ENCODE assay signal across 28 mouse cellular contexts in genomic region chr15:91171332-91171731, GRCm38 (mm10). TPM values are rescaled to one million over a fixed set of nuclear protein-coding genes. Genes with fewer than 3 reads are reported as not detected.
A peak's percentile ranks its signal among the peaks of the same experiment; 100 is the strongest.
DNase-seq lines count a peak whose midpoint lies in the region; ATAC-seq and TF ChIP-seq lines count a peak whose summit lies in the region.
"Had no signal": no experiment of that assay in that cellular context is flagged by ENCODE, and none has a peak within 500 bp of the region (broad histone marks: within the 10 kb centered on the region; RNA-seq: fewer than 3 reads in every experiment).

No protein-coding gene starts in this region.

- no peaks in the 10 kb centered on the region for H3K9me3 ChIP-seq in forebrain, embryonic 10.5 days
- no peaks in the 10 kb centered on the region for H3K9me3 ChIP-seq in forebrain, postnatal 0 days (ENCODE audit: low read length)
- no peaks in the 10 kb centered on the region for H3K9me3 ChIP-seq in lung, embryonic 16.5 days (ENCODE audit: control insufficient read depth, low read length)
- no peaks in the 10 kb centered on the region for H3K9me3 ChIP-seq in embryonic facial prominence, embryonic 11.5 days (replicated peaks; ENCODE audit: control insufficient read depth, low read length)
- H3K9me3 ChIP-seq in forebrain, embryonic 16.5 days (ENCODE audit: control insufficient read depth, low read length) = no peaks in the 10 kb centered on the region
- H3K9me3 ChIP-seq: hindbrain, embryonic 12.5 days; intestine, embryonic 15.5 days; liver, embryonic 13.5 days had no signal

- H3K27me3 ChIP-seq in forebrain, embryonic 10.5 days (ENCODE audit: poor library complexity, severe bottlenecking) = no peaks in the 10 kb centered on the region
- no peaks in the 10 kb centered on the region for H3K27me3 ChIP-seq in forebrain, postnatal 0 days (ENCODE audit: insufficient read depth, low read length)
- H3K27me3 ChIP-seq in lung, embryonic 16.5 days (ENCODE audit: control insufficient read depth, insufficient read depth, low read depth, low read length) = no peaks in the 10 kb centered on the region
- no peaks in the 10 kb centered on the region for H3K27me3 ChIP-seq in embryonic facial prominence, embryonic 11.5 days (ENCODE audit: control insufficient read depth, insufficient read depth, low read length)
- H3K27me3 ChIP-seq in forebrain, embryonic 16.5 days (replicated peaks; ENCODE audit: control insufficient read depth, insufficient read depth, low read length) = no peaks in the 10 kb centered on the region
- H3K27me3 ChIP-seq: hindbrain, embryonic 12.5 days; intestine, embryonic 15.5 days; liver, embryonic 13.5 days had no signal

- H3K4me1 ChIP-seq in forebrain, embryonic 10.5 days = peaks cover 13% of the 10 kb centered on the region
- no peaks in the 10 kb centered on the region for H3K4me1 ChIP-seq in forebrain, postnatal 0 days (ENCODE audit: insufficient read depth)
- H3K4me1 ChIP-seq in lung, embryonic 16.5 days (replicated peaks; ENCODE audit: control insufficient read depth, insufficient read depth, low read length) = no peaks in the 10 kb centered on the region
- H3K4me1 ChIP-seq in embryonic facial prominence, embryonic 11.5 days (ENCODE audit: control insufficient read depth, insufficient read depth, low read length) = no peaks in the 10 kb centered on the region
- H3K4me1 ChIP-seq in forebrain, embryonic 16.5 days (replicated peaks; ENCODE audit: control insufficient read depth, insufficient read depth, low read length) = peaks cover 18% of the 10 kb centered on the region
- H3K4me1 ChIP-seq: intestine, embryonic 15.5 days; liver, embryonic 13.5 days had no signal

- 85% methylated on average over 4 of the region's 4 CpGs for WGBS in forebrain, embryonic 10.5 days
- 68% methylated on average over 4 of the region's 4 CpGs for WGBS in forebrain, postnatal 0 days
- 83% methylated on average over 4 of the region's 4 CpGs for WGBS in lung, embryonic 16.5 days
- WGBS in embryonic facial prominence, embryonic 11.5 days = 71% methylated on average over 4 of the region's 4 CpGs
- 46% methylated on average over 4 of the region's 4 CpGs for WGBS in forebrain, embryonic 16.5 days

- no peak for ATAC-seq in forebrain, postnatal 0 days
- no peak for ATAC-seq in lung, embryonic 16.5 days (ENCODE audit: low read depth)
- ATAC-seq in embryonic facial prominence, embryonic 11.5 days (replicated peaks; ENCODE audit: insufficient number of reproducible peaks, low FRiP score, low TSS enrichment, low read depth) = no peak
- ATAC-seq in forebrain, embryonic 16.5 days = peak; percentile 27
- ATAC-seq: intestine, embryonic 15.5 days had no signal

- peaks cover 21% of the 10 kb centered on the region for H3K36me3 ChIP-seq in forebrain, embryonic 10.5 days (replicated peaks)
- no peaks in the 10 kb centered on the region for H3K36me3 ChIP-seq in forebrain, postnatal 0 days (ENCODE audit: insufficient read depth)
- no peaks in the 10 kb centered on the region for H3K36me3 ChIP-seq in lung, embryonic 16.5 days (ENCODE audit: control insufficient read depth, insufficient read depth, low read length)
- no peaks in the 10 kb centered on the region for H3K36me3 ChIP-seq in embryonic facial prominence, embryonic 11.5 days (replicated peaks; ENCODE audit: control insufficient read depth, insufficient read depth, low read depth, low read length)
- H3K36me3 ChIP-seq in forebrain, embryonic 16.5 days (ENCODE audit: control insufficient read depth, insufficient read depth) = no peaks in the 10 kb centered on the region
- H3K36me3 ChIP-seq: hindbrain, embryonic 12.5 days; intestine, embryonic 15.5 days; liver, embryonic 13.5 days had no signal

- H3K27ac ChIP-seq in forebrain, embryonic 10.5 days = 0 out of 2 replicates have a peak overlapping the region, but pooled peaks have one; percentile 1
- H3K27ac ChIP-seq in forebrain, postnatal 0 days (ENCODE audit: low read depth, low read length) = no peak overlapping the region
- H3K27ac ChIP-seq in lung, embryonic 16.5 days (ENCODE audit: low read length) = peak overlapping the region; percentile 55
- 0 out of 2 replicates have a peak overlapping the region, but pooled peaks have one; percentile 20 for H3K27ac ChIP-seq in embryonic facial prominence, embryonic 11.5 days (replicated peaks; ENCODE audit: low read depth, low read length)
- H3K27ac ChIP-seq in forebrain, embryonic 16.5 days (ENCODE audit: low read length) = peak overlapping the region; percentile 9; the same call in 1 of the 2 replicates
- H3K27ac ChIP-seq: hindbrain, embryonic 12.5 days; intestine, embryonic 15.5 days; layer of hippocampus, adult 2 months; left cerebral cortex, adult 2 months; liver, embryonic 13.5 days had no signal

- DNase-seq in forebrain, embryonic 10.5 days (ENCODE audit: extremely low spot score, low spot score) = no peak
- DNase-seq in forebrain, postnatal 0 days = no peak
- no peak for DNase-seq in lung, postnatal 36 days
- no peak for DNase-seq in embryonic facial prominence, embryonic 11.5 days (ENCODE audit: low spot score)
- DNase-seq in kidney, adult 8-10 months = no peak
- DNase-seq in embryo, embryonic 10 days (ENCODE audit: low spot score) = no peak
- DNase-seq: cerebellum, postnatal 36 days; heart, postnatal 14 days; left cerebral cortex, postnatal 4 days; liver, embryonic 13.5 days; lung, postnatal 10 days; right cerebral cortex, postnatal 14 days; spleen, adult 18-20 months; thymus, postnatal 4 days had no signal

- no peak overlapping the region for H3K4me2 ChIP-seq in forebrain, postnatal 0 days (ENCODE audit: low read depth)
- no peak overlapping the region for H3K4me2 ChIP-seq in lung, embryonic 16.5 days (ENCODE audit: low read depth, low read length)
- no peak overlapping the region for H3K4me2 ChIP-seq in embryonic facial prominence, embryonic 11.5 days (ENCODE audit: low read depth, low read length)
- H3K4me2 ChIP-seq in forebrain, embryonic 16.5 days (ENCODE audit: low read length) = no peak overlapping the region
- H3K4me2 ChIP-seq: heart, embryonic 11.5 days; hindbrain, embryonic 12.5 days; intestine, embryonic 15.5 days; liver, embryonic 13.5 days had no signal

- no peak for TF ChIP-seq CTCF in forebrain, postnatal 0 days (IDR thresholded peaks at IDR 0.05; ENCODE audit: low read depth)

- H3K9ac ChIP-seq in forebrain, postnatal 0 days = no peak overlapping the region
- no peak overlapping the region for H3K9ac ChIP-seq in lung, embryonic 16.5 days (ENCODE audit: low read length)
- H3K9ac ChIP-seq in embryonic facial prominence, embryonic 11.5 days (replicated peaks; ENCODE audit: low read length) = no peak overlapping the region
- H3K9ac ChIP-seq in forebrain, embryonic 16.5 days (replicated peaks; ENCODE audit: low read depth, low read length) = no peak overlapping the region
- H3K9ac ChIP-seq: hindbrain, embryonic 12.5 days; intestine, embryonic 15.5 days; liver, embryonic 13.5 days had no signal

- no peak overlapping the region for H3K4me3 ChIP-seq in forebrain, embryonic 10.5 days
- H3K4me3 ChIP-seq in forebrain, postnatal 0 days (ENCODE audit: low read depth, low read length) = no peak overlapping the region
- H3K4me3 ChIP-seq in lung, embryonic 16.5 days (ENCODE audit: low read length) = no peak overlapping the region
- no peak overlapping the region for H3K4me3 ChIP-seq in embryonic facial prominence, embryonic 11.5 days (ENCODE audit: low read depth, low read length)
- H3K4me3 ChIP-seq in forebrain, embryonic 16.5 days (replicated peaks; ENCODE audit: low read length) = no peak overlapping the region
- H3K4me3 ChIP-seq: hindbrain, embryonic 12.5 days; intestine, embryonic 15.5 days; layer of hippocampus, adult 2 months; left cerebral cortex, adult 2 months; liver, embryonic 13.5 days had no signal

RNA-seq across cellular contexts. Expression of gene Abcd2, which starts 20.3 kb away (rescaled TPM):
- 16.0 and 16.3 TPM in 2 replicates for polyA plus RNA-seq in forebrain, embryonic 10.5 days (2016; fragmentation: Nextera tagmentation; extraction: Ambion mirVana)
- total RNA-seq in forebrain, postnatal 0 days (2014; rRNA removed) = 7.9 and 9.7 TPM in 2 replicates
- polyA plus RNA-seq in forebrain, postnatal 0 days (2015; fragmentation: Nextera tagmentation; extraction: Ambion mirVana) = 4.2 and 7.5 TPM in 2 replicates
- 6.4 and 6.6 TPM in 2 replicates for polyA plus RNA-seq in lung, embryonic 16.5 days (2015; fragmentation: Nextera tagmentation; extraction: Ambion mirVana)
- polyA plus RNA-seq in embryonic facial prominence, embryonic 11.5 days (2014; fragmentation: Nextera tagmentation; extraction: Ambion mirVana) = 9.2 and 10.1 TPM in 2 replicates
- 14.2 and 19.4 TPM in 2 replicates for polyA plus RNA-seq in forebrain, embryonic 16.5 days (2015; fragmentation: Nextera tagmentation; extraction: Ambion mirVana)

RNA-seq across cellular contexts. Expression of gene CN725425, which starts 28.0 kb away (rescaled TPM):
- not detected in 2 replicates for polyA plus RNA-seq in forebrain, embryonic 10.5 days (2016; fragmentation: Nextera tagmentation; extraction: Ambion mirVana)
- total RNA-seq in forebrain, postnatal 0 days (2014; rRNA removed) = not detected in 2 replicates
- polyA plus RNA-seq in forebrain, postnatal 0 days (2015; fragmentation: Nextera tagmentation; extraction: Ambion mirVana) = 0.12 TPM in 1 of 2 replicates, not detected in the other
- polyA plus RNA-seq in lung, embryonic 16.5 days (2015; fragmentation: Nextera tagmentation; extraction: Ambion mirVana) = not detected in 2 replicates
- polyA plus RNA-seq in embryonic facial prominence, embryonic 11.5 days (2014; fragmentation: Nextera tagmentation; extraction: Ambion mirVana) = not detected in 2 replicates
- not detected in 2 replicates for polyA plus RNA-seq in forebrain, embryonic 16.5 days (2015; fragmentation: Nextera tagmentation; extraction: Ambion mirVana)
- total RNA-seq: adrenal gland, adult 2 months; gastrocnemius, adult 18-20 months; granulocyte monocyte progenitor cell, adult 5-6 weeks; left cerebral cortex, postnatal 4 days; megakaryocyte-erythroid progenitor cell, adult 5-6 weeks; neutrophil, adult 5-6 weeks had no signal
- polyA plus RNA-seq: adrenal gland, adult 2 months; heart, embryonic 11.5 days; hindbrain, embryonic 12.5 days; intestine, embryonic 15.5 days; kidney, embryonic 16.5 days; liver, embryonic 13.5 days; midbrain, postnatal 0 days had no signal
